Mouse (Mus musculus) spleen, adult 12 weeks (tissue): ENCODE results near the gene Myh9.
"Not testable (repeated sequence)": the region's sequence is repeated elsewhere in the genome, so short reads cannot be mapped to it uniquely, and the experiment has no call there.

Experiments
- DNase-seq: peaks from one replicate; pipeline ENCODE4 v3.0.0; 2022; ENCODE audit warnings: low spot score

Gene Myh9

DNA sequence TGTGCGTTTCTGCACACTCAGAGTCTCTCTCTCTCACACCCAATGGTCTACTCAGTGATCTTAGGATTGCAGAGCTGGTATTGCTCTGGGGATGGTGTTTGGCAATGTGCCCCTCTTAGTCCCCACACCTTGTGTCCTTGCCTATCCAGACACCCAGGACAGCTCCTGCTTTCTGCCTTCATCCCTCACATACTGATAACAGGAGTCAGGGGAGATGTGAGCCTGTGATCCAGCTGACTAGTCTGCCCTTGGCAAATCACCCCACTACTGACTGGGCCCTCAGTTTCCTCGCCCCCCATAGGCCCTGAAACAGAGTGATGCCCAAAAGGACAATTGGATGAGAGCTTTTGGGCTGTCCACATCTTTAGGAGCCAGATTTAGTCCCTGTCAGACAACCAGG is 85.9 kb downstream of the Myh9 start:
- DNase-seq = peak; percentile 37

DNA sequence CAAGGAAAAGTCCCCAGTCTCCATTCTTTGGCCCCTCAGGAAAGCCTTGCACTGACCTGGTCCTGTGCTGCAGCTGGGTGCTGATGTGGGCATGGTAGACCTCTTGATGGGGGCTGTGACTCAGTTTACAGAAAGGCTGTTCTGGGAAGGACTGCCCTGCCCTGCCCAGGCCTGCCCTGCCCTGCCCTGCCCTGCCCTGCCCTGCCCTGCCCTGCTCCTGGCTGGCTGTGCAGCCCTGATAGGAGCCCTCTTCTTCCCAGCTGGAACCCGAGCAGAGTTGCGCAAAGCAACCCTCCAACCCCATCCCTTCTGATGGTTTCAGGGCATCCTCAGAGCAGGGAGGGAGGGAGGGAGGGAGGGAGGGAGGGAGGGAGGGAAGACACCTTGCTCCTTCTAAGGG is 86.8 kb downstream of the Myh9 start:
- DNase-seq = peak; percentile 65

- no peak for DNase-seq
Measured at GRCm38 (mm10) chr15:77752443-77752842, 89.5 kb downstream of the Myh9 start.

GRCm38 (mm10) chr15:77750461-77750860 is 91.5 kb downstream of the Myh9 start:
- DNase-seq = peak; percentile 29

GRCm38 (mm10) chr15:77749717-77750116 is 92.3 kb downstream of the Myh9 start:
- DNase-seq = no peak

DNA sequence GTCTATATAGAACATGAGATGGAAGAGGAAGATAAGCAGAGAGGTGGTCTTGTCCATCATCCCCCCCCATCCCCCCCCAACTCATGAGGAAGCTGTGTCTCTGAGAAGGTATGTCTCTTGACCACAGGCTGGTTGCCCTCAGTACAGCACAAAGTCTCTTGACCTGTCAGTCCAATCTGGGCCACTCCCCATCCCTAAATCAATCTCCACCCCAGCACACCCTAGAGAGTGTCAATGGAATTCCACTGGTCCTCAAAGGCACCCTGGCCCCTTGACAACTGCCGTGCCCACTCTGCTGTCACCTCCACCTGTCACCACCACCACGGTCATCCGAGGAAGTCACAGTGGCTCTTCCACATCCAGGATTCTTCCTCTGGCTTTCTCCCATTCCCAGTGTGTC is 93.6 kb downstream of the Myh9 start:
- DNase-seq = no peak

GRCm38 (mm10) chr15:77746326-77746725 is 95.6 kb downstream of the Myh9 start:
- no peak for DNase-seq

- DNase-seq = no peak
Measured at GRCm38 (mm10) chr15:77745081-77745480, 96.9 kb downstream of the Myh9 start.

- DNase-seq = no peak
Measured at GRCm38 (mm10) chr15:77744632-77745031, 97.3 kb downstream of the Myh9 start.

DNA sequence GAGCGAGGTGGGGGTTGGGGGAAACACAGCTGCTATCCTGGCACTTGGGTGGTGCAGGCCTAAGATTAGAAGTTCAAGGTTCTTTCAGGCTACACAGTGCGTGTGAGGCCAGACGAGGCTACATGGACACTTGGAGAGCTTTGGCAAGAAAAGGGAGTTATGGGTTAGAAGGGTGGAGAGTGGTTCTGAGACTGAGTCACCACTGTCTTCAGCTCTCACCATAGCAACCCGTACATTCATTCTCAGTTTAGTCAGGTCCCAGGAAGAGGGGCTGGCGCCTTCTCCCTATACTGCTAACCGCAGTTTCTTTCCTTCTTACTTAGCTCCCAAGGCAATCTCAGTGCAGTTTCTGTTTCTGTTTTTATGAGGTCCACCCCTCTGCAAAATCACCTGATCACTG is 100.4 kb downstream of the Myh9 start:
- DNase-seq = not testable (repeated sequence)

DNA sequence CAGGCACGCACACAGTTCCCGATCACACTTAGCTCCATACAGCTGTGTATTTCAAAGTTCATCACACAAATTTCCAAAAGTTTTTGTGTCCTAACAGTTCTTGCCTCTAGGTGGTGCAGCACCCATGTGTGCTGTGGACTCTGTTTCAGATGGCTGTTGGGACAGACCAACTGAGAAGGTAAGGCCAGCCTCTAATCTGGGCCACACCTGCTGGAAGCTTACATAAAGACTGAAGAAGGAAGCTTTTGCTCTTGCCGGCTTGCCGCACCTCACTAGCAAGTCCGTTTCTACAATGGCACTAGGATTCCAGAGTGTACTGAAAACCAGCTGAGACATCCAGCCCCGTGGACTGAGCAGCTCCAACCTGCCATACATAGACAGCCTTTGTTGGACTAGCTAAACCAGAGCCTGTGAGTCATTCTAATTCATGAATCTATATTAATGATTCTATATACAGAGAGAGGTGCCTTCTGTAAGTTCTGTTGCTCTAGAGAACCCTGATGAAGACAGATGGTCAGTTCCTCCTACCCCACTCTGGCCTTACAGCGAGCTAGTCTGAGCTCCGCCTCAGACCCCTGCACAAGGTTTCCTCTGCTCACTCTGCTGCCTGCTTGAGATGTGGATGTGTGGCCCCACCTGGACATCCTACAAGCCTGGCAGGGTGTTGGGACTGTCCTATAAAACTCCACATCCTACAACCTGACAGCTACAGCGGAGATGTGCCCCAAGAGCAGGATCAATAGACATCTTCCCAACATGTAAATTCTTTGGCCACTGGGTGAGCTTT is 101.3 kb downstream of the Myh9 start:
- no peak for DNase-seq

GRCm38 (mm10) chr15:77733903-77734302 is 108.1 kb downstream of the Myh9 start:
- DNase-seq = not testable (repeated sequence)

- peak; percentile 30 for DNase-seq
Measured at GRCm38 (mm10) chr15:77733380-77733779, 108.6 kb downstream of the Myh9 start.

DNA sequence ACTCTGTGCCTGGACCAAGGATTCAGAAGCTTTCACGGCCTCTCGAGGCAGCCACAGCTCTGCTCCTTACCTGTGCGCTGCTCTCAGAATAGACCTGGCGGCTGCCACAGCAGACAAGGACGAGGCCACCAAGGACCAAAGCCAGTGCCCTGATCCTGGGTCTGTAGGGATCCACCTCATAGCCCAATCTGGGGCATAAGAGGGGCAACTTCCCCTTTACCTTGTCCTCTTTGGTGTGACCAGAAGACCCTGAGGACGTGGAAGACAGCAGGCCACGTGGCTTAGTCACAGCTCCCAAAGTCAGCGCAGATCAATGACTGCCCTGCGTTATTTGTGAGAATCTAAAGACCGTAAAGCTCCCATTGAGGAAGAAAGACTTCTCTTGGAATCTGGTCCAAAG is 109.1 kb downstream of the Myh9 start:
- not testable (repeated sequence) for DNase-seq

DNA sequence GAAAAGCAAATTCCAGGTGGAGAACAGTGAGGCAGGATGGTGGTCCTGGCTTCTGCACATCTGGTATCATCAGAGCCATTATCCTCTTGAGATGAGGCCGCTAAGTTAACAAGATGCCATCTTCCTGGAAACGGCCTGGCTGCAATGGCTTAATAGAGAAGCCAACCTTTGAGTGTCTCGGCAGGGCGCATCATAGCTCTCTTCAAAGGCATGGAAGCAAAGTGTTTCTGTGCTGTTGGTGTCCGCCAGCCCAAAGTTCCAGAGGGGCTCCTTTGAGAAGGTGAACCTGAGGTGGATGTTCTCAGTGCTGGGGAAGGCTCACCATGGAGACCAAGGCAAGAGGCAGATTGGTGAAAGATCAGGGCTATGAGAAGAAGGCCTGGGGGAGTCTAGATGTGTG is 110.4 kb downstream of the Myh9 start:
- no peak for DNase-seq

GRCm38 (mm10) chr15:77728739-77729138 is 113.2 kb downstream of the Myh9 start, which contains the start of gene Apol9b:
Apol9b (plus strand) TSS chr15:77729039.
- not testable (repeated sequence) for DNase-seq

DNA sequence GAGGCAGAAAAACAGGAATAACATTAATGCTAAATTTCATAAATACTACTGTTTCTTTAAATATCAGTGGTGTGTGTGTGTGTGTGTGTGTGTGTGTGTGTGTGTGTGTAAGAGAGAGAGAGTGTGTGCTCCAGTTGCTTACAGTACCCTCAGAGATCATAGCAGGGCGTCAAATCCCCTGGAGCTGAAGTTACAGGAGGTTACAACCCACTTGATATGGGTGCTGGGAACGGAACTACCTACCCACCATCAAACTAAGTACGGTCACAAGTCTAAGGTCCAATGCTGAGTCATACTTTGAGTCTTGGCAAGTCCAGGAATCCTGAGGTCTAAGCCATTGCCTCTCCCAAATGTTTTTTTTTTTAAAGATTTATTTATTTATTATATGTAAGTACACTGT is 114.2 kb downstream of the Myh9 start:
- DNase-seq = not testable (repeated sequence)

GRCm38 (mm10) chr15:77727139-77727538 is 114.8 kb downstream of the Myh9 start:
- DNase-seq = not testable (repeated sequence)

DNA sequence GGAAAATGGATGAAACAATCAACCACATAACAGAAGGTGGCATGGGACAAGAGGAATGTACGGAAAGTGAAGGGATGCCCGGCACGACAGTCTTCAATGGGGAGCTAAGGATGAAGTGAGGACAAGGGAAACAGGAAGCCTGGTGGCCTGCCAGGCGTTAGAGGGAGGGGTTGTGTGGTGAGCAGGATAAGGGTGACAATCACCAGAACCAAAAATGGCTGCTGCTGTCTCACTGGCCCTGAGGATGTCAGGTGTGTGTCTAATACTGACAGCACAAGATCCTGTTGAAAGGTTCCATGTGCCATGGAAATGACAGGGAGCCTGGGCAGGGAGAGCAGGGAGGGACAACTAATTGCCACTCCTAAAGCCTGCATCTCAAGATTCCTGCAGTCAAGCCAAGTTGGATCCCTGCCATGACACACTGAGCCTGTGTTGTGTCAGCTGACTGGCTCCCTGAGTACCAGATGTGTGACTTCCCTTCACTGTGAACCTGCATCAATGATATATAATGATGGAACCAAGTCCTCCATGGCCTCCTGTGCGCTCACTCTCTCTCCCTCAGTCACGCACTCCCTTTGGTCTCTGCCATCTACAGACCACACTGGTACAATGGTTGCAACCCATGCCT is 116.5 kb downstream of the Myh9 start:
- DNase-seq = not testable (repeated sequence)

DNA sequence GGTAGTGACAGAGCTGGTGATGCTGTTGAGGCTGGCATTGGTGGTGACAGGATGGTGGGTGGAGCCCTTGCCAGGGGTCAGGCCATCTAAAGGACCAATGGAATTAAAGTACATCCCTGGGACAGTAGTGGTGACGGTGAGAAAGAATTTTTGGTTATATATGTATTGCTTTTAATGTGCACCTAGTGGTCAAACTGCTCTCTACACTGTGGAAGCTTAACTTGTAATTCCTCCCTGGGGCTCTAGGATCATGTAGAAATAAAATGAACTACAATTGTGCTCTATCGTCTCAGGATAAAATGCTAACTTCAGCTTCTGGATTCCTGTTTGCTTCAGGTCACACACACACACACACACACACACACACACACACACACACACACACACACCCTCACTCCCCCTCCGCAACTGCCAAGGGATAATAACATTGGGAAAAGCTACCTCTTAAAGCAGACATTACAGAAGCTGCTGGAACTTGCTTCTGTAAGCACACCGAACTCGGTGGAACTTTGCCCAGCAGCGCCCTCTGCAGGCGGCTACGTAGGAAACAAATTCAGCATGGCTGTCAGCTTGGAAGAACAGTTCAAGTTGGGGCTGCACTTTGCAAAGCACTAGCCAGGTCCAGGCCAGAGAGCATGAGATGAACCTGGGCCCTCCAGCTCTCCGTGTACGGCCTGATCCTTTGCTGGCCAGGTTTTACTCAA is 117.6 kb downstream of the Myh9 start:
- not testable (repeated sequence) for DNase-seq

GRCm38 (mm10) chr15:77721509-77721908 is 120.5 kb downstream of the Myh9 start:
- not testable (repeated sequence) for DNase-seq

- DNase-seq = not testable (repeated sequence)
Measured at GRCm38 (mm10) chr15:77718240-77718639, 123.7 kb downstream of the Myh9 start.
